Mouse (Mus musculus) liver, embryonic 15.5 days (tissue): ENCODE measurements at regions not wholly inside any gene's neighbourhood (a gene's known extent, or its start where the extent isn't known, plus 50 kb on each side); places are given as distances from the start of the nearest gene placed in this dataset.
A peak's percentile ranks its signal among the peaks of the same experiment; 100 is the strongest.

ENCODE experiments used
- ATAC-seq: fragments of 200-750 bp; cut with Nextera tagmentation; 2 replicates; pipeline ENCODE4 v1.8.0; 2017; ENCODE audit warnings: moderate number of reproducible peaks, mild to moderate bottlenecking, moderate library complexity; ENCODE audit not compliant: insufficient read depth
- H3K27ac ChIP-seq: fragments of 300-500 bp; sonication (generic); replicated peaks from 2 replicates; pipeline ENCODE4 v1.5.1; 2015; ENCODE audit warnings: mild to moderate bottlenecking, inconsistent platforms
- H3K27me3 ChIP-seq: fragments of 300-500 bp; sonication (generic); 2 replicates; pipeline ENCODE4 v1.6.1; 2015; ENCODE audit warnings: mild to moderate bottlenecking, inconsistent platforms
- H3K36me3 ChIP-seq: fragments of 300-500 bp; sonication (generic); replicated peaks from 2 replicates; pipeline ENCODE4 v1.6.1; 2015; ENCODE audit warnings: moderate library complexity, mild to moderate bottlenecking, inconsistent platforms
- H3K4me1 ChIP-seq: fragments of 300-500 bp; sonication (generic); replicated peaks from 2 replicates; pipeline ENCODE4 v1.6.1; 2015; ENCODE audit warnings: inconsistent platforms
- H3K4me2 ChIP-seq: fragments of 300-500 bp; sonication (generic); 2 replicates; pipeline ENCODE4 v1.6.1; 2015; ENCODE audit warnings: moderate library complexity, mild to moderate bottlenecking, inconsistent platforms
- H3K4me3 ChIP-seq: fragments of 300-500 bp; sonication (generic); replicated peaks from 2 replicates; pipeline ENCODE4 v1.5.1; 2015; ENCODE audit warnings: mild to moderate bottlenecking, inconsistent platforms
- H3K9ac ChIP-seq: fragments of 300-500 bp; sonication (generic); 2 replicates; pipeline ENCODE4 v1.6.1; 2015; ENCODE audit warnings: moderate library complexity, mild to moderate bottlenecking, inconsistent platforms
- H3K9me3 ChIP-seq: fragments of 300-500 bp; sonication (generic); replicated peaks from 2 replicates; pipeline ENCODE4 v1.6.1; 2016; ENCODE audit warnings: inconsistent platforms
- WGBS: fragments of 180-500 bp; shearing (Covaris S2); methylation state at CpG from one replicate; pipeline ENCODE4 v1.1.7; 2015; ENCODE audit warnings: mixed read lengths; ENCODE audit not compliant: insufficient replicate concordance; 5-methylcytosine and 5-hydroxymethylcytosine counted together

DNA sequence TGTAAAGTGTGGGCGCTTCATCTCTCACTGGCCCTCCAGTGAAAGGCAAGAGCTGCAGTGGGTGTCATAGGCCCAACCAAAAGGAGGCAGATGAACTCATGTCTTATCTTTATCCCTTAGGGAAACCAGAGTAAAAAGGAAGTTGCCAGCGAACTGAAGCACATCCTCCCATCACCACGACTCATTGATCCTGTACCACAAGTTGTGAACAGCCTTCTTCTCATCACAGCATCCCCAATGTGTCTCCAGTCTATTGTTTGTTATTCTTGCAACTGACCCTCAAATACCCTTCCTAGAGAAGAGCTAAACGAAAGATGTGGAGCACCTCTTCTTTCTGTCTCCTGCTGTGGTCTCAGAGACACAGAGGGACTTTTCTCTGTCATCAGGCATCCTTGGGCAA is 570.5 kb upstream of the Cdh5 start:
- no peaks in the 10 kb centered on the region for H3K27me3 ChIP-seq
- H3K27ac ChIP-seq = no peak overlapping the region
- H3K36me3 ChIP-seq = no peaks in the 10 kb centered on the region
- no peak overlapping the region for H3K9ac ChIP-seq
- ATAC-seq = no peak
- H3K4me1 ChIP-seq = no peaks in the 10 kb centered on the region
- no peak overlapping the region for H3K4me3 ChIP-seq
- no peak overlapping the region for H3K4me2 ChIP-seq
- WGBS = 38% methylated on average over 4 of the region's 4 CpGs
- H3K9me3 ChIP-seq = no peaks in the 10 kb centered on the region

DNA sequence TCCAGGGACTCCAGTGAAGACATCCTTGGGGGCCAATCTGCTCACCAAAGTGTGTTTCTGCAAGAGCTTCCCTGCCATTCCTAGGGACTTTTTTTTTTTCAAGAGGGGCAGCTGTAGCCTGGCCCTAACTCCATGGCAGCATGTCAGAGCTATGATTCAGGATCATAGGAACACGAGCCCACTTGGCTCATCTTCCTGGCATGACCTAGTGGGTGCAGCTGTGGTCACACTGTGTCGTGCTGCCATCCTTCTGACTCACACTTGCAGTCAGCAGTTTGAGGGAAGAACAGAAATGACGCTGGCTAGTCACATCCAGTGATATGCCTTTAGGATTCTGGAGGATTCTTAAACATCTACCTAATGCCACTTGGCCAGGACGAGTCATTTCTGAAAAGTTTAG is 566.5 kb upstream of the Cdh5 start:
- H3K9me3 ChIP-seq = no peaks in the 10 kb centered on the region
- no peak overlapping the region for H3K27ac ChIP-seq
- no peaks in the 10 kb centered on the region for H3K27me3 ChIP-seq
- no peak overlapping the region for H3K9ac ChIP-seq
- no peaks in the 10 kb centered on the region for H3K36me3 ChIP-seq
- 48% methylated on average over 4 of the region's 4 CpGs for WGBS
- H3K4me2 ChIP-seq = no peak overlapping the region
- no peaks in the 10 kb centered on the region for H3K4me1 ChIP-seq
- no peak overlapping the region for H3K4me3 ChIP-seq
- ATAC-seq = no peak

DNA sequence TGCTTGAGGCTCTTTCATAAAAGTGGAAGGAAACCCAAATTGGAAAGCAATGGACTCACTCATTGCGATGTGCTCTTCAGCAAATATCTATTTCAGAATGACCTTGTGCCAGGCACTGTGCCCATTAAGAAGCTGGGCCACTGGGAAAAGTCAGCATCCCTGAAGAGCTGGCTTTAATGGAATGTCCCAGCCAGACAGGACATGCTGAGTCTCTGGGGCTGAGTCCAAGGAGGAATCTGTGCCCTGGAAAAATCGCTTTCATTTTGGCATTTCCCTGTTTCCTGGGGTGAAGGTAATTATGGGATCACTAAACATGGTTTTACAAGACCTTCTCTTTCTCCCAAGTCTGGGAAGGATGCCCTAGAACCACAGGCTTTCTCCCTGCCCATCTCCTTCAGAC is 564.6 kb upstream of the Cdh5 start:
- H3K9me3 ChIP-seq = no peaks in the 10 kb centered on the region
- no peak overlapping the region for H3K4me2 ChIP-seq
- H3K27me3 ChIP-seq = no peaks in the 10 kb centered on the region
- no peak overlapping the region for H3K9ac ChIP-seq
- WGBS = 53% methylated on average over 2 of the region's 2 CpGs
- ATAC-seq = no peak
- H3K27ac ChIP-seq = no peak overlapping the region
- H3K36me3 ChIP-seq = no peaks in the 10 kb centered on the region
- H3K4me3 ChIP-seq = no peak overlapping the region
- H3K4me1 ChIP-seq = no peaks in the 10 kb centered on the region

DNA sequence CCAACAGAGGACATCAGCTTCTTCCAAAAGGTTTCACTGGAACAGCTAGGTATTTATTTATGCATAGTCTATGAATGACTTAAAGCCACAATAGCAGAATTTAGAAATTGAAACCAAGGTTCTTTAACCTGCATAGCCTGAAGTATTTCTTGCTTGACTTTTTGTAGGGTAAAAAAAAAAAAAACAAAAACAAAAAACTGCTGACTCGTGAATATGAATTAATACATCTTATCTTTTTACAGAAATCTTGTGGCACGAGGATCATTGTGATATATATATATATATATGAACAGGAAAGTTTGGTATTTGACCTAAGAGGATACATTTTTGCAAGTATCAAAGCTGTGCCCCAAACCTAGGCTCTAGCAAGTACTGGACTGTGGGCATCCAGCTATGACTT is 559.5 kb upstream of the Cdh5 start:
- no peak overlapping the region for H3K9ac ChIP-seq
- H3K27me3 ChIP-seq = no peaks in the 10 kb centered on the region
- no peak for ATAC-seq
- H3K36me3 ChIP-seq = no peaks in the 10 kb centered on the region
- no peaks in the 10 kb centered on the region for H3K9me3 ChIP-seq
- H3K4me1 ChIP-seq = no peaks in the 10 kb centered on the region
- no peak overlapping the region for H3K27ac ChIP-seq
- H3K4me2 ChIP-seq = no peak overlapping the region
- WGBS = 47% methylated on average over 2 of the region's 2 CpGs
- H3K4me3 ChIP-seq = no peak overlapping the region

DNA sequence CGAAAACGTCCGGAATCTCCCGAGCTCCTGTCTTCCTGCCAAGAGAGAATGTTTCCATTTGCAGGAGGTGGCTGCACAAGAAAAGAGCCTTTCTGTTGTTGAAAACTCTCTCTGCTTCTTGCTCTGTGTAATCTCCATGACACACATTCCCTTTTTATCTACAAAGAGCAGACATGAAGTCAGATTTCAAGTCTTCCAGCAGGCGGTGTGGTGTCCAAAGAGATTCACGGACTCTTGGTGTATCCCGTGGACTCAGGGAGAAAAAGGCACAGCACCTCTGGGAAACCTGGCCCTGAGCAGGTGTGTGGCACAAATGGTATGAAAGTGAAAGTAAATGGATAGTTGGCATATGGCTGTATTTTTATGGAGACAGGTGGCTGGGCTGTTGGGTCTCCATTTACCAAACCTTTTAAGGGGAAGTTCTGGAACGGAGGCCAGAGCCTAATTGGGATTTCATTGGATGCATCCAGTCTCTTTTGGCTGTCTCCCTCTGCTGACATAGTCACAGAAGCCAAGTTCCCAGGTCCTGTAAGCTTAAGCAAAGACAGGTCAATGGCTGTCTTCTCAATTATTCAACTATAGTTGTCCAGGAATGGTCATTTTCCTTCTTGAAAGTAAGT is 549.4 kb upstream of the Cdh5 start:
- H3K4me2 ChIP-seq = no peak overlapping the region
- H3K27me3 ChIP-seq = no peaks in the 10 kb centered on the region
- H3K27ac ChIP-seq = no peak overlapping the region
- no peaks in the 10 kb centered on the region for H3K9me3 ChIP-seq
- H3K4me3 ChIP-seq = no peak overlapping the region
- H3K4me1 ChIP-seq = no peaks in the 10 kb centered on the region
- no peaks in the 10 kb centered on the region for H3K36me3 ChIP-seq
- WGBS = 63% methylated on average over 8 of the region's 8 CpGs
- no peak overlapping the region for H3K9ac ChIP-seq
- no peak for ATAC-seq

DNA sequence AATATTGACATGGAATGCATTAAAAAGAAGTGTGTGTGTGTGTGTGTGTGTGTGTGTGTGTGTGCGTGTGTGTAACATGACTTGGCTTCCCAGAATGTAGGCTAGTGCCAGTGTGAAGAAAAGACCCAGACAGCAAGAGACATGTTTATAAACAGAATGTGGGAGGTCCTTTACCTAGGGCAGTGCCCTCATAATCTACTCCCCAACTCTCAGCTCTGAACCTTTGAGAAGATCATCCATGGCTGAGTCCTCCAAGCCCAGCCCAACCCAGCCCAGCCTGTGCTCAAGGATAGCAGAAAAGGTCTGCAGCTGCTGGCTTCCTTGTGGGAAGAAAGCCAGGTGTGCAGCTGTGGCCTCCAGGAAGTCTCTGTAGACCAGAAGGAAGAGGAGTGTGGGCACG is 539.8 kb upstream of the Cdh5 start:
- 57% methylated on average over 2 of the region's 2 CpGs for WGBS
- no peaks in the 10 kb centered on the region for H3K36me3 ChIP-seq
- H3K9me3 ChIP-seq = no peaks in the 10 kb centered on the region; the same call in 1 of the 2 replicates
- H3K4me3 ChIP-seq = no peak overlapping the region
- no peaks in the 10 kb centered on the region for H3K4me1 ChIP-seq
- H3K9ac ChIP-seq = no peak overlapping the region
- ATAC-seq = no peak
- H3K4me2 ChIP-seq = no peak overlapping the region
- H3K27ac ChIP-seq = no peak overlapping the region
- no peaks in the 10 kb centered on the region for H3K27me3 ChIP-seq

DNA sequence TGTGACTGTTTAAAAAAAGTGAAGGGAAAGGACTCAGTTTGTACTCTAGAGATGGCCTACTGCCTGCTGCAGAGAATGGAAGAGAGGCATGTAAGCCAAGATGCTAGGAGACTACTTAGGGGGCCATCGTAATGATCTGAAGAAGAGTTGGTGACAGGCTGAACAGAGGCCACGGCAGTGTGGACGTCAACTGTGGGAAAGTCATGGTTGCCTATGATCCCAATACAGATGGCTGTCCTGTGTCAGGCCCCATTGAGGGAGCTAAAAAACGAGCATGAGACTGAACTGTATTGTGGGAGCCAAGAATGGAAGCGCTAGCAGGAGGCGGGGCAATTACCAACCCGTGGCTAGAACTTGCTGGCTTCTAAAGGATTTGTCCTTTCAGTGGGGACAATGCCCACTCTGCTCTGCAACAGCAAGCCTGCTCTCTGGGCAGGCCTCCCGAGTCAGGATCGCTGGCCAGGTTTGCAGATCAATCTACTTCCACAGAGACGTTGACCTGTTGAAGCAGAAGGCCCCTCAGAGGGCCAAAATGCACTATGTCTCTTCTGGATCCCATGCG is 530.5 kb upstream of the Cdh5 start:
- ATAC-seq = no peak
- Histone ChIP-seq H3K27ac (no peak overlapping the region), H3K9ac (no peak overlapping the region), H3K4me3 (no peak overlapping the region), H3K9me3 (no peaks in the 10 kb centered on the region), H3K4me2 (no peak overlapping the region), H3K27me3 (no peaks in the 10 kb centered on the region), H3K36me3 (no peaks in the 10 kb centered on the region), H3K4me1 (no peaks in the 10 kb centered on the region)
- 64% methylated on average over 11 of the region's 11 CpGs for WGBS

DNA sequence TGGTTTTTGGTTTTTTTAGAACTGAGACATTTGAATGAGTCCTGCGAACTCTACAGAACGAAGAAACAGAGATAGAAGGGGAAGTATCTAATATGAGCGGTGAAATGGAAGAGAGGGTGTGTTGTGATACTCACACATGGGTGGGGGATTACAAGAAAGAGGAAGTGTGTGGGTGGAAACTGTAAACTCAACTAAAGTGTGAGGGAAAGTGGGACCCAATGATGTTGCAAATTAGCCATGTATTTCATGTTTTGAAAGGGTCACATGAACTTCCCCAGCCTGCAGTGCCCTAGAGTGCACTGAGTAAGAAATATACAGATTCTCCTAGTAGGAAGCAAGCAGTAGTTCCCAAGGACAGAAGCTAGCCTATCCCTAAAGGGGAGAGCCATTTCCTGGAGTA is 524.3 kb upstream of the Cdh5 start:
- WGBS = 23% methylated on average over 3 of the region's 3 CpGs
- Histone ChIP-seq H3K9me3 (no peaks in the 10 kb centered on the region), H3K27me3 (no peaks in the 10 kb centered on the region), H3K4me1 (no peaks in the 10 kb centered on the region), H3K9ac (no peak overlapping the region), H3K4me2 (no peak overlapping the region), H3K36me3 (no peaks in the 10 kb centered on the region), H3K4me3 (no peak overlapping the region), H3K27ac (no peak overlapping the region)
- peak; percentile 34; the same call in 1 of the 2 replicates for ATAC-seq

DNA sequence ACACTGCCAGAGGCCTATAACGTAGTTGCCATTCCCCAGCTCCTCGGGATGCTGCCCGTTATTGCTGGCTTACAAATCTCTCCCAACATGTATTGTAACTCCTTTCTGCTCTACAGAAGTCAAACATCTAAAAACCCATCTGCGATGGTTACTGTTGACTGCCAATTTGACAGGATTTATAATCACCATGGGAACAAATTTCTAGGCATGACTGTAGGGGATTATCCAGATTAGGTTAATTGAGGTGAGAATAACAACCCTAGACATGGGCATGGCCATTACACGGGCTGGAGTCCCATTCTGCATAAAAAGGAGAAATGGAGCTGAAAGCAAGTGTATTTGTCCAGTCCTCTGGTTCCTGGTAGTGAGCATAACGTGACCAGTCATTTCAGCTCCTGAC is 523.4 kb upstream of the Cdh5 start:
- H3K4me3 ChIP-seq = no peak overlapping the region
- H3K4me2 ChIP-seq = no peak overlapping the region
- H3K9me3 ChIP-seq = no peaks in the 10 kb centered on the region
- WGBS = 65% methylated on average over 6 of the region's 6 CpGs
- H3K27ac ChIP-seq = no peak overlapping the region
- ATAC-seq = no peak
- no peaks in the 10 kb centered on the region for H3K36me3 ChIP-seq
- H3K27me3 ChIP-seq = no peaks in the 10 kb centered on the region
- no peaks in the 10 kb centered on the region for H3K4me1 ChIP-seq
- H3K9ac ChIP-seq = no peak overlapping the region

DNA sequence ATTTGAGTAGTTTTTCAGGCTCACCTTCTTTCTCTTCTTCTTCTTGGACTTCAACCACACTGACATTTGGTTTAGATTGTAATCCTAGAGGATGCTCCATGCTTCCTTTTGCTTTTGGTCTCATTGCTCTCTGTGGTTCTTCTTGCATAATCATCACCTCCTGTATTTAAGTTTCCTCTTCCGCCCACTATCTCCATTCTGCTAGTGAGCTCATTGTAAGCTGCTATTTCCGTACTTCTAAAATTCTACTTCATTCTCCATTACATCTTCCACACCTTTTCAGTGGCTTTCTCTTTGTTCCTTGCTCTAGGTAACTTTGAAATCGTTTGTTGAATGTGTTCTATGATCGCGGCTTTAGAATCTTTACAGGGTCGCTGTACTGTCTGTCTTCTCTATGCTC is 493.1 kb upstream of the Cdh5 start:
- no peak overlapping the region for H3K4me3 ChIP-seq
- no peaks in the 10 kb centered on the region for H3K4me1 ChIP-seq
- ATAC-seq = no peak
- no peak overlapping the region for H3K9ac ChIP-seq
- H3K9me3 ChIP-seq = no peaks in the 10 kb centered on the region
- WGBS = 66% methylated on average over 6 of the region's 6 CpGs
- H3K4me2 ChIP-seq = no peak overlapping the region
- no peak overlapping the region for H3K27ac ChIP-seq
- no peaks in the 10 kb centered on the region for H3K27me3 ChIP-seq
- H3K36me3 ChIP-seq = no peaks in the 10 kb centered on the region

DNA sequence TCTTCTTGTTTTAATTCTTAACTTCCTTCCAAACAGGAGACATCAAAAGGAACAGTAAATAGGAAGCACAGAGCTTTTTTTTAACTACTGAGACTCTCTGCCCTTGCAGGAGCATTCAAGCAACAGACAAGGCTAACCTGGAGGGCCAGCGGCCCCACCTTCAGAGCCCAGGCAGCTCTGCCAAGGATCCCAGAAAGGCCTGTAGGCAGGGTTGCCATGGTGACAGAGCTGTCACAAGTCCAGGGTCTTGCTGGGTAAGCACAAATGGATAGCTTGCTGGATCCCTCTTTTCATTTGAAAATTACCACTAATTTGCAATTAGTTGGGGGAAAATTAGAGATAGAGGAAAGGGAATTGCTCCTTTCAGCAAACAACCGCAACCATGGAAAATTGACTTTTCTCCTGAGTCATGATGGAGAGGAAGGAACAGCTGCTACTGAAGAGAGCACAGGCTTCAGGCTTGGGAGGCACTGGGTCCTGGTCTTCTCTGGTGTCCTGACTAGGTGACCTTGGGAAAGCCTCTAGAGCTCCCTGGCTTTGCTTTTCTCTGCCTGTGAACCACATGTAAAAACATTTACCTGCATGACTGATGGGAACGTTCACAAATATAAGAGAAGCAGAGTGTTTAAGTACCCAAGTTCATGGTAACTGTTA is 477.5 kb upstream of the Cdh5 start:
- H3K4me3 ChIP-seq = no peak overlapping the region
- no peak overlapping the region for H3K9ac ChIP-seq
- H3K4me2 ChIP-seq = no peak overlapping the region
- no peaks in the 10 kb centered on the region for H3K27me3 ChIP-seq
- 52% methylated on average over 3 of the region's 3 CpGs for WGBS
- H3K4me1 ChIP-seq = no peaks in the 10 kb centered on the region
- H3K36me3 ChIP-seq = no peaks in the 10 kb centered on the region
- no peak for ATAC-seq
- H3K27ac ChIP-seq = no peak overlapping the region
- H3K9me3 ChIP-seq = no peaks in the 10 kb centered on the region
